Mouse (Mus musculus) left cerebral cortex, postnatal 14 days (tissue): ENCODE measurements around the gene Polr3gl. TPM values are rescaled to one million over a fixed set of nuclear protein-coding genes. Genes with fewer than 3 reads are reported as not detected.

Experiments
- DNase-seq, 2 experiments: peaks; one replicate each; pipeline ENCODE4 v3.0.0; 2021 to 2022; ENCODE audit warnings: low spot score in 2 of 2, mixed read lengths in 1 of 2
- intact Hi-C: fragments of 180-260 bp; cut with DNase I; formaldehyde crosslinking; loops from one replicate; pipeline ENCODE4 v1.15.1; 2025
- total RNA-seq, 2 experiments: library from RNA; stranded (reverse); gene quantifications; 2 replicates each; pipeline ENCODE4 v1.2.3; 2021

The Polr3gl gene
- total RNA-seq, 2 experiments from 2014 or later = 26.6 to 29.7 TPM

DNA sequence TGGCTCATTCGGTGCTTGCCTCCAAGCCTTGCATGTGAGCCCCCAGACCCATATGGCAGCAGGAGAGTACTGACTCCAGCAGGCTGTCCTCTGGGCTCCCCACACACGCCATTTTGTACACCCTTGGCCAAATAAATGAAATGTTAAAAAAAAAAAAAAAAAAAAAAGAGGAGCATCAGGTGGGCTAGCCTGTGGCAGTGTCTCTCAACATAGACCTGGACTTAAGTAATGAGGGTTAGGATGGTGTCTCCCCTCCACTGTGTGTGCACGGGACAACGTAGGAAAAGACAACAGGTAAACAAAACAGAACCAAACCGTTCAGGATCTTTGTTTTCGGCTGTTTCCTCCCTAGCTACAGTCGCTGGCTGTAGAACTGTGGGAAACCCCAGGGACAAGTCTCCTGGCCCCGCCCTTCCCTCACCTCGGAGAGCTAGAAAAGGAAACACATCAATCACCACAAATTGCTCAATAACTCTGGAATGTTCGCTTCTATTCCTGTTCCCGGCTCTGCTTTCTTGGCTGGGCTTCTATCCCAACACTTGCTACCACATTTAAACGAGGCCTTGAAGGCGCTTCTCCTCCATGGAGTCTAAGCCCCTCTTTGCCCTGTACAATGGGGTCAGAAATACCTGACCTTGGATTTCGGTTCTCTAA lies 17.8 kb downstream of the Polr3gl start:
- intact Hi-C loops = no loop called here
- no peak for DNase-seq

DNA sequence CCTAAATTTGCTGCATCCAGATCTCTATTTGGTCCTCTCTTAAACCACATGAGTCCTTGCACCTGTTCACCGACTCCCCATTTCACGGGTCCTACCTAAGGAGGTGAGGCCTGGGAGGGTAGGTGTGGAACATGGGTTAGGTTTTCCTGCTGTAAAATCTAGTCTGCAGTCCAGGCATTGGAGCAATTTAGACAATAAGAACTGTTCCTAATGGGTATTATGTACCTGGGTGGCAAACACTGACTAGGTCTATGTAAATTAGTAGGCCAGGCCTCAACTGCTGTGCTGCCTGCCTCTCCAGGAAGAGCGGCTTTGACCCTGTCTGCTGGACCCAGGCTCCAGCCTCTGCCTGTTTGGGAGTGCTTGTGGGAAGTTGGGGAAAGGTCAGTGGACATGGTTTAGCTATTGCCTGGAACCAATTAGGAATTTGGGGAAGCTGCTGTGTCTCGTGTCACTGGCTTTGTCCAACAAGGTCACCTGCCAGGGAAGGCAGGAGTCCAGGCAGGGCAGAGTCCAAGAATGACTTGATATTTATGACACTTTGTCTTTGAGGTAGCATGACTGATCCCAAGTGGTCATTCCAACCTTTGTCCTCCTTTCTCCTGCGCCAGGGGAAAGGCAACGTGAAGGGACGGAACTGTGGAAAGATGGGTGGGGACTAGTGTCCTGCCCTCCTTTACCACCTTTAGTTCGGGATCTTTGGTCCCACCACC lies 18.6 kb downstream of the Polr3gl start:
- no peak for DNase-seq
- intact Hi-C loops = no loop called here

DNA sequence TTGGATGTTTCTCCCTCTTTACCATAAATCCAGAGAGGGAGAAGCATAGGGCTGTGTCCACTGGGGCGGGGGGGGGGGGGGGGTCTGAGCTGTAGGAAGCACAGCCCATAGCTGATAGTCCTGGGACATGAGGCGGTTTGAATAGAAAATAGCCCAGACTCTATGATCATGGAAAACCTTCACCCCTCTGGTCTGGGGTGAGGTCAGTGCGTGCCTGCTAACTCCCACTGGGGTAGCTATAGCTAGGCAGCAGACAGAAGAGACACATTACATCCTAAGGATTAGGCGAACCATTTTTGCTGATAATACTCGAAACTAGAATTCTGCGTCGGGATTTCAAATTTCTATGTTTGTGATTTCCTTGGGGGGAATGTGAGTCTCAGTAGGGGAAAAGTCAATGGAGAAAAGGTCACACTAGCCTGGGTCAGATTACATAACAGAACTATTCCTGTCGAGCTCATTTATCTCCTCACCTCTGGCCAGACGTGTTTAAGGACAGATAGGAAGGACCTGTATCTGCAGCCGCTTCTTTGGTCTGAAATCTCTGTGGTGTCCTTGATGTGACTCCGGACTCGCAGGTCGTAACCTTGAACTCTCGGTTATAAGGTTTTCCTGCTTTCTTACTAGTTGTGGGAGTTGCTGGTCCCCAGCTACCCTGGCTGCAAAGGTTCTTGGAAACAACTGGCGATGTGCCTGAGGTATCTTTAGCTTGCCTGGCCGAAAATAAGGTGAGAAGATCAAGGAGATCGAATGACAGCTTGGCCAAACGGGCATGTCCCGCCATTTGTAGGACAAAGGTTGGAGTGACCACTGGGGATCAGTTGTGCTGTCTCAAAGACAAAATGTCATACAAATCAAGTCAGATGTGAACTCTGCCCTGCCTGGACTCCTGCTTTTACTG lies 20.1 kb downstream of the Polr3gl start:
- no peak for DNase-seq
- intact Hi-C loops = no loop called here

DNA sequence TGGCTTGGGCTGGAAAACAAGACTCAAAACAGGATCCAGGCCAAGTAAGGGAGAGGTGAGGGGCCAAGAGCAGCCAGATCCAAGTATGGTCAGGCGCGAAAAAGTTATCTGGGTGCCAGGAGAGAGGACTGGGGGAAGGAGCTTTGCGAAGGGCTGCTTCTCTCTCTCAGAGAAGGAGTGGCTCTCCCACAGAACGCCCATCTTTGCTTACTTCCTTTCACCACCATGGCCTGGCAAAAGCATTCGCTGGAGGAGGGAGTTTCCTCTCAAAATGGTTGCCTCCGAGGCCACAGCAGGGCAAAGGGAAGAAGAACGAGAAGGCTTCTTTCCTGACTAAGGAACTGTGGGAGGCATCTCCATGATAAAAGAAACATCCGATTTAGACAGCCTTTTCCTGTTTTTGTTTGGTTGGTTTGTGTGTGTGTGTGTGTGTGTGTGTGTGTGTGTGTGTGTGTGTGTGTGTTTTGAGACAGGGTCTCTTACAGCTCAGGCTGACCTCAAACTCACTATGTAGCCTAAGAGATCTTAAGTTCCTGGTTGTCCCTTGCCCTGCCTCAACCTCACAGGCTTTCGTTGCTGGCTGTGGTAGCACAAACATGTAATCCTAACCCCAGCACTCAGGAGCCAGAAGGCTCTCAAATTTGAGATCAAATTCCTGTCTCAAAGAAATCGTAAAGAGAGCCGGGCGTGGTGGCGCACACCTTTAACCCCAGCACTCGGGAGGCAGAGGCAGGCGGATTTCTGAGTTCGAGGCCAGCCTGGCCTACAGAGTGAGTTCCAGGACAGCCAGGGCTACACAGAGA lies 21.9 kb downstream of the Polr3gl start:
- intact Hi-C loops = no loop called here
- DNase-seq = no peak

DNA sequence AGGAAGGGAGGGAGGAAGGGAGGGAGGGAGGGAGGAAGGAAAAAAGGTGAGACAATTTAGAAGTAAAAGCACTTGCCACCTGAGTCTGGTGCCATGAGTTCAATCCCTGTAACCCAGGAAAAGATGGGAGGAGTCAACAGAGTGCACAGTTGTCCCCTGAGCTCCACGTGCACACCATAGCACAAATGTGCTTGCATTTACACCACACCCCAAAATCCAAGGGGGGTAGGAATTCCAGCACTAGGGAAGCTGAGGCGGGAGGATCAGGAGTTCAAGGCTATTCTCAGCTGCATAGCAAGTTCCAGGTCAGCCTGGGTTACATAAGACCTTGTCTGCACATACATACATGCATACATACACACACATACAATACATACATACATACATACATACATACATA lies 22.6 kb downstream of the Polr3gl start:
- no peak for DNase-seq
- intact Hi-C loops = no loop called here

DNA sequence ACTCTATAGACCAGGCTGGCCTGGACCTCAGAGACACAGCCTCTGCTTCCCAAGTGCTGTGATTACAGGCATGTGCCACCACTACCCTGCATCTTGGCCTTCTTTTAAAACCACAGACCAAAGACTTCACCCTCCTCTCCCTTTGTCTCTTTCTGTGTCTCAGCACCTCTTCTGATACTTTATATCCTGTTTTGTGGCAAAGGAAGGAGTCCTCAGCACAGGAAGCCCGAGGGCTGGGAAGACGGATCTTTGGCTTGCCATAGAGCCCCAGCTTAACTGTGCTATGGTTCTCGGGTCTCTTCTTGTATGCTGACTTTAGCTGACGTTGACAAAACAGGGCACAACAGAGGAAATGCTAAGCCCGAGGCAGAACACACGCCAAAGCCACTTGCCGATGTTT lies 23.3 kb downstream of the Polr3gl start:
- DNase-seq = no peak

DNA sequence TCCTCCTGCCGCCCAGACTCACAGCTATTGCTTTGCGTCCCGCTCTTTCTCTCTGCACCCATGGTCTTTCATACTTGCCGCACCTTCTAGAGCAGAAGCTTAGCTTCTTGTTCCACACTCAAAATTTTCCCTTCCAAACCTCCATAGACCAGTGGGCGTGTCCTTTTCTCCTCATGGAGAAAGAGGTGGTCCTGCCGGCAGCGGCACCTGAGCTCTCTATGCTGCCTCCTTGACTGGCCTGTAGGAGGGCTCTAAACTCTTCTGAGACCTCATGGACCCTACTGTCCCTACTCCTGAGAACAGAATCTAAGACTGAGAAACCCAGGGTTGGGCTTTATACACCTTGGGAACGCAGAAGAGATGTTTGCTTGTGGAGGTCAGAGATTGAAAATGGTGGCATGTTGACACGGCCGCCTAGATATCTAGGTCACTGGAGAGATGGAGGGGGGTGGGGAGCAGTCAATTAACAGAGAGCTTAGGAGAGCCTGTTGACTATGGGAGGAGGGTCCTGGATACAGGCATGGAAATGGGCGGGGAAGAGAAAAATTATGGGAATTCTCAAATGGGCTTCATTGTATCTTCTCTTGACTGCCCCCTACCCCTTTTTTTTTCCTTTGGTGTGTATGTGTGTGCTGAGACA lies 23.9 kb downstream of the Polr3gl start:
- intact Hi-C loops = no loop called here
- DNase-seq = no peak

More for the DNA sequence above, 23.3 kb downstream of the Polr3gl start:
- intact Hi-C loops = no loop called here

DNA sequence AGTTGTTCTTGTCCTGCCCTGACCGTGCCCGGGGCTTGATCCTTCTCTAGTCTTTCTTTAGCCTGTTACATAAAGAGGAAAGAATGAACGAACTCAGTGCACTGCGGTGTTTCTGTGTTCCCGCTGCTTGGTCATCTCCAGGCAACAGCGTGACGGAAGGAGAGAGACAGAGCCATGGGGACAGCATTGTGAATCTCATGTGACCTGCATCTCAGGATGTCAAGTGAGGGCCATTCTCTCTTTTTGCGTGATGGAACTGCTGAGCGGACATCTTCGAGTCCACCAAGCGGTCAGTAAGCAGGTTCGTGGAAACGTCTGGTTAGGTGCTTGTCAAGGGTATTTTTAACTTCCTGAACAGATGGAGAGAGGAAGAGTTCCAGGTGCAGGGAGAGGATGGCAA lies 24.5 kb downstream of the Polr3gl start:
- intact Hi-C loops = no loop called here
- no peak for DNase-seq

DNA sequence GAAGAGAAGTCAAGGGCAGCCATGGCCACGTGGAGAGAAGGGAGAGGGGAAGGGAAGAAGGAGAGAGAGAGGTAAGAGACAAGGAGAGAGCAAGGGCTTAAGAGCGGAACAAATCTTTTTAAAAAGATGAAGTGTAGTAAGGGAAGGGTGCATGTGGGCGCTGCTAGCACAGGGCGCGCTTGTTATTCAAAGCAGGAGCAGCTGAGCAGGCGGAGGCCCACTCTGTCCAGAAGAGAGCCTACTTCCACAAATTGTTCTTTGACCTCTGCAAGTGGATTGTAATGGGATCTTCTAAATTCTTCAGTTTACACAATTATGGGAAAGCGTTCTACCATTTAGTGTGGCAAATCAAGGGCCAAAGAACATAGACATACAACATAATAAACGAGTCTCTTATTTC lies 25.4 kb downstream of the Polr3gl start:
- intact Hi-C loops = no loop called here

DNA sequence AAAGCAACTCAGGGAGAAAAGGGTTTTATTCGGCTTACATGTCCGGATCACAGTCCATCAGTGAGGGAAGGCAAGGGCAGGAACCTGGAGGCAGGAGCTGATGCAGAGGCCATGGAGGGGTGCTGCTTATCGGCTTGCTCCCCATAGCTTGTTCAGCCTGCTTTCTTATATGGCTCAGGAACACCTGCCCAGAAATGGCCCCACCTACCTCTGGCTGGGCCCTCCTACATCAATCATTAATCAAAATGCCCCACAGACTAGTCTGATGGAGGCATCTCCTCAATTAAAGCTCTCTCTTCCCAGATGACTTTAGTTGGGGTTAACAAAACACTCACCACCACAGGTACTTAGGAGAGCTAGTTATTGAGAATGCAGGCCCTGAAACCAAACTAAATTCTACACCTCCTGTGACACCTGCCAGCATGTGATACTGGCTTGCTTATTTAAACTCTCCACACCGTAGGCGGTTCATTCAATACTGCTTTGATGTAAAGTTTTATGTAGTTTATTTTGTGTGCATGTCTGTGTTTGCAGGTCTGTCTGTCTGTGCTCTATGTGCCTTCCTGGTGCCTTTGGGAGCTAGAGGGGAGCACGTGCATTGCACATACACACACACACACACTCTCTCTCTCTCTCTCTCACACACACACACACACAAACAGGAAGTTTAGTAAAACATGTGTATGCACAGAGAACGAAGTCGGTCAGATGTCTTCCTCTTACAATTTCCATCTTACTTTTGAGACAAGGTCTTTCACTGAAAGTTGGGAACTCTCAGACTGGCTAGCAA lies 27.1 kb downstream of the Polr3gl start:
- intact Hi-C loops = no loop called here
- DNase-seq = no peak

More for the DNA sequence above, 25.4 kb downstream of the Polr3gl start:
- no peak for DNase-seq

DNA sequence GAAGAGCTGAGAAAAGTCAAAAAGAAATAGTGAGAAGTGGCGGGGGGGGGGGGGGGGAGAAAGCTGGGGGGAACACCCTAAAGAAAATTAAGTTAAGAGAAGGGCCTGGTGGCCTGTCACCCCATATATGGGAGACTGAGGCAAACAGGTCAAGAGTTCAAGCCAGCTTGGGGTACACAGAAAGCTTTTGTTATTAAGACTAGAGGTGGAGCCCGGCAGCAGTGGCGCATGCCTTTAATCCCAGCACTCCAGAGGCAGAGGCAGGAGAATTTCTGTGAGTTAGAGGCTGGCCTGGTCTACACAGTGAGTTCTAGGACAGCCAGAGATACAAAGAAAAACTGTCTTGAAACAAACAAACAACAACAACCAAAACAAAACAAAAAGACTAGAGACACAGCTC lies 28.9 kb downstream of the Polr3gl start:
- no peak for DNase-seq
- intact Hi-C loops = no loop called here

DNA sequence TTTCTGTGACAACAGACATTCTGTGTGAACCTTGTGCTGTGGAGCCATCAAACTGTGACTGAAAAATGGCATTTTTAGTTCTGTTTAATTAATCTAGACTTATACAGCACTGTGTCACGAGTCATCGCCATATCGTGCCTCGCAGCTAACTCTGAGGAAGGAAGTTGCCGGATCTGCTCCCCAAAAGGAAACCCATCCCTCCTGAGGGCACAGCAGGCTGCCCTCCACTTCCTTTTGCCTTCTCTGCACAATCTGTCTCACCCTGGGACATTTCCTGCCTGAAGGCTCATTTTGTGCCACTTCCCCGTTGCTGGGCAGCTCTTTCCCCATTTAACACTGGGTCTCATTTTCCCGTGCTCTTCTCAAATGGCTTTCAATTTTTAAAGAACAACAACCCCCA lies 29.3 kb downstream of the Polr3gl start:
- intact Hi-C loops = no loop called here
- DNase-seq = no peak

DNA sequence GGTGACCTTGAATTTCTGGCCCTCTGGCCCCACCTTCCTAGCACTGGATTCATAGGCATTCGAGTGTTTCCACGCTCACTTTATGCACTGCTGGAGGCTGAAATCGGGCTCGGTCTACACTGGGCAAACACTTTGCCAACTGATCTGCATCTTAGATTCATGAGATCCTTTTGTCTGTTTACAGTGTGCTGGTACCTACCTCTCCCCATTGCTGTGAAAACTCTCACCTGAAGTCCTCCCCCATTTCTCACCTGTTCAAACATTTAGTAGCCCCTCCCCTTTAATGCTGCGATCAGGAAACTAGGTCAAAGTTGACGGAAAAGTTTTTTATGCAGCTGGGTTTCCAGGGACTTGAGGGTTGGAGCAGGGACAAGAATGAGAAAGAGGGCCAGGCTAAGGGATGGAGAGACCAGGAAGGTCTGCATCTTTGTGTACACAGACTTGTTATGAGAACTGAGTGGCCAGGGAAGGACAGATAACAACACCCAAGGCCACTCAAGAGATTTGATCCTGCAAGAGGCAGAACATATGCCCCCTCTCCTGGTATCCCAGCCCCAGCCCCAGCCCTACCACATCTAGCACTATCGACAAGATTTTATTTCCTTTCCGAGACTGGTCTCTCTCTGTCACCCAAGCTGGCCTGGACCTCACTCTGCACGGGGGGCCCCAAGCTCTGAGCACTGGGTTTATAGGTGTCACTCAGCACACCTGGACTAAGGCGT lies 29.9 kb downstream of the Polr3gl start:
- intact Hi-C loops = no loop called here
- no peak for DNase-seq

DNA sequence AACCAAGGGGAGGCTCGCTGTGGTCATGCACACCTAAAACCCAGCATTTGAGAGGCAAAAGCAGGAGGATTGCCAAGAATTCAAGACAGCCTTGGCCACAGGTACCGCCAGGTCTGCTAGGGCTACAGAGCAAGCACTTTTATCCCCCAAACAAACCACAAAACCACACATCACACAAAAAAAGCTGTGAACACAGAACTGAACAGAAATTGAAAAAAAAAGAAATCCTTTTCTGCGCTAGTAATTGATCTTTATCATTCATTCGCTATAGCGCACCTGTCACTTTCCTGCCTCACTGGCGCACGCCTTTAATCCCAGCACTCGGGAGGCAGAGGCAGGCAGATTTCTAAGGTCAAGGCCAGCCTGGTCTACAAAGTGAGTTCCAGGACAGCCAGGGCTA lies 30.7 kb downstream of the Polr3gl start:
- intact Hi-C loops = no loop called here

DNA sequence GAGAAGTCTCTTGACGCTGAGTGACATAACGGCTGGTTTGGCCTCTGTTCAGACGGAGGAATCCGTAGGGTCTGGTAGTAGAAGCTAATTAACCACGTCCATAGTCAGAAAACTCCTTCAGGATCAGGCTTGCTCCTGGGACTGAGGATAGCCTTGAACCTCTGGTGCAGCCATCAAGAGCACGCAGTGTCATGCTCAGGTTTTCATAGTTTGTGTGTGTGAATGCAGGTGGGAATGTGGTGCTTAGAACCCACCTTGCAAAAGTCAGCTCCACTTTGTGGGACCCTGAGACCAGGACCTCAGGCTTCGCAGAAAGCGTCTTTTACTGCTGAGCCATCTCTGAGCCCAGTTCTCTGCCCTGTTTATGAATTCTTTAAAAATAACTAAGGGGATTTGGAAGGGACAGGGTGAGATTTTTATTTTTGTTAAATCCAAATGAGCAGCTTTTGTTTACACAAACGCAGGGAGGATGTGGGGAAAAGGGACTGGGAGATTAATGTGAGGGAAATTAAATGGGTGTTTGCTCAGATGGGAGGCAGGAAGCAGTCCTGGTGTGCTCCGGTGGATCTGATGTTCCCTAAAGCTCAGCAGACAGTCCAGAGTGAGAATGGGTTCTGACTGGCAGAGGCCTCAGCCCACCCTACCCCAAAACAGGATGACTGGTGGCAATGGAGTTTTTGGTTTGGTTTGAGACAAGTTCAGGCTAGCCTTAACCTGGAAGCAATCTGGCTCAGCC lies 31.9 kb downstream of the Polr3gl start:
- intact Hi-C loops = no loop called here

More for the DNA sequence above, 30.7 kb downstream of the Polr3gl start:
- DNase-seq = no peak

DNA sequence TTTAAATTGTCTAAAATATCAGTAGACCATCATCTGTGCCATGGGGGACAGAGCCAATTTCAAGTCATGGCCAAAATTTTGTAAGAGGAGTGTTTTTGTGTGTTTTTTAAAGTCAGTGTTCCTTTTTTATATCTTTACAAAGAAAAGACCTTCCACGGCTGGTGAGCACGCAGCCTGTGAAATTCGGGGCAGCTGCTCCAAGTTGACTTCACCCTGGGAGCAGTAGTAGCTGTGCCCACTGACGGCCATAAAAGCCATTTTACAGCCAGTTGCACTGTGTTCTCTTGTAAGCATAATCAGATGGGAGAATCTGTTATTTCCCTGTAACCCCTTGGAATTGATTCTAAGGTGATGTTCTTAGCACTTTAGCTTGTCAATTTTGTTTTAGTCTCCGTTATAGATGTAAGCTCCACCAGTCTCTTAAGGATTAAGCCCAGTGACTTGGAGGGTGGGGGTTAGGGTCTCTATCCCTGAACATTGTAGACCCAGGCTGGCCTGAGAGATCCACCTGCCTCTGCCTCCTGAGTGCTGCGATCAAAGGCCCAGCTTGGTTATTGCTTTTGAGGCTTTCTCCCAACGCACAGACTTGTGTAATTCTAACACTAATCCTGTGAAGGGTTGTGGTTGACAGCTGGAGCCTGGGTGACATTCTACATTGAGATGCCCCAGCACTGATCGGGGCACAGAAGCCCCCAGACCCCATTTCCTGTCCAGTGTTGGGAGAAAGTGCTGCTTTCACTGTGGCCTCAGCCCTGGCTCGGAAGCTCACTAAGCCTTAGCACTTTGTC lies 32.9 kb downstream of the Polr3gl start:
- no peak for DNase-seq
- intact Hi-C loops = no loop called here

More for the DNA sequence above, 31.9 kb downstream of the Polr3gl start:
- no peak for DNase-seq
